Mouse (Mus musculus) limb, embryonic 15.5 days (tissue): Measurements from ENCODE around the gene Hist2h3c1. TPM values are rescaled to one million over a fixed set of nuclear protein-coding genes. Genes with fewer than 3 reads are reported as not detected.
A peak's percentile ranks its signal among the peaks of the same experiment; 100 is the strongest.
"Not testable (repeated sequence)": the region's sequence is repeated elsewhere in the genome, so short reads cannot be mapped to it uniquely, and the experiment has no call there.

Experiments
- ATAC-seq: fragments of 200-750 bp; cut with Nextera tagmentation; 2 replicates; pipeline ENCODE4 v1.8.0; 2017; ENCODE audit warnings: low read depth, moderate TSS enrichment; ENCODE audit not compliant: insufficient number of reproducible peaks, low FRiP score, low TSS enrichment
- H3K27ac ChIP-seq: fragments of 300-500 bp; sonication (generic); 2 replicates; pipeline ENCODE4 v1.5.1; 2015; ENCODE audit warnings: moderate library complexity, mild to moderate bottlenecking, inconsistent platforms
- H3K27me3 ChIP-seq: fragments of 300-500 bp; sonication (generic); 2 replicates; pipeline ENCODE4 v1.6.1; 2015; ENCODE audit warnings: inconsistent platforms
- H3K36me3 ChIP-seq: fragments of 300-500 bp; sonication (generic); 2 replicates; pipeline ENCODE4 v1.6.1; 2015; ENCODE audit warnings: inconsistent platforms
- H3K4me1 ChIP-seq: fragments of 300-500 bp; sonication (generic); 2 replicates; pipeline ENCODE4 v1.6.1; 2015; ENCODE audit warnings: inconsistent platforms
- H3K4me2 ChIP-seq: fragments of 300-500 bp; sonication (generic); 2 replicates; pipeline ENCODE4 v1.6.1; 2015; ENCODE audit warnings: mild to moderate bottlenecking, inconsistent platforms
- H3K4me3 ChIP-seq: fragments of 300-500 bp; sonication (generic); 2 replicates; pipeline ENCODE4 v1.5.1; 2015; ENCODE audit warnings: mild to moderate bottlenecking, inconsistent platforms
- H3K9ac ChIP-seq: fragments of 300-500 bp; sonication (generic); 2 replicates; pipeline ENCODE4 v1.6.1; 2015; ENCODE audit warnings: inconsistent platforms
- H3K9me3 ChIP-seq: fragments of 300-500 bp; sonication (generic); 2 replicates; pipeline ENCODE4 v1.6.1; 2016; ENCODE audit warnings: inconsistent platforms
- WGBS: fragments of 180-500 bp; shearing (Covaris S2); methylation state at CpG from one replicate; pipeline ENCODE4 v1.1.7; 2015; 5-methylcytosine and 5-hydroxymethylcytosine counted together
- polyA plus RNA-seq: library from polyadenylated mRNA; unstranded; fragments of >200 nt; fragmentation: Nextera tagmentation; extraction: Ambion mirVana; gene quantifications from 2 replicates; pipeline ENCODE4 v1.2.1, GENCODE M21; 2015

The Hist2h3c1 gene
- polyA plus RNA-seq, 1 experiment from 2014 or later: 0.13 TPM

DNA sequence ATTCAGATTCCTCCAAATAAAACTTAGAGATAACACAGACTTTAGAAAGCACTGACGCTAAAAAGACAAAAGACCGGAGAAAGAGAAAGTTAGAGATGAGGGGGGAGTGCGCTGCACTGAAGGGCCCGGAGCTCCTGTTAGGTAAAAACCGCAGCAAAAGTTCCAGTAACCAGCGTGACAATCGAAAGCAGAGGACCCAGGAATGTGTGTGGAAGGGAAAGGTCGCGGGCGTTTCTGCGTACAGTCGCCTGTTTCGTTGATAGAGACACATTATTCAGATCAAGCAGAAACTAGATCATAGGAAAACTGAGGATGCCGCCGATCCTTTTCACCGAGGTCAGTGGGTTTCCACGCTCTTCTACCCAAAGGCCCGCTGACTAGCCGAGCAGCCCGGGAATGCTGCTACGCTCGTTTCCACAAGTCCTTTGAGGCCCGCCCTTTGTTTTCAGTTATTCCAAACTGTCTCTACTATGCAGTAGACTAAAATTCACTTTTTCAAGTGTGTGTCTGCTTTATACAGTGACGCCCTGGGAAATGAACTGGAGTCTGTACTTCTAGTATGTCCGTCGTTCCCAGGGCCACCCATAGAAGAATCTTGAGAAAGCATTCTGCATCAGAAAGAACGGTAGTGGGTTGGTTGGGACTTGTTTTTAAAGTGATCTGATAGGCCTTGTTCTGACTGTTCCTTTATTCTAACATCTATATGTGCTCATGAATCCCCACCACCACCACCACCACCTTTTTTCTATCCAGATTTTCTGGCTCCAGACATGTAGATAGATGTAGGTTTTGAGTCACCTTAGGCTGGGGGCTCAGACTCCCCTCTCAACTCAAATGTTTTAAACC lies 17.3 kb downstream of the Hist2h3c1 start:
- Histone ChIP-seq H3K9ac (peak overlapping the region; percentile 40), H3K4me1 (peaks cover 27% of the 10 kb centered on the region), H3K27me3 (no peaks in the 10 kb centered on the region), H3K4me3 (peak overlapping the region; percentile 59), H3K27ac (peak overlapping the region; percentile 98), H3K36me3 (no peaks in the 10 kb centered on the region), H3K4me2 (peak overlapping the region; percentile 52), H3K9me3 (no peaks in the 10 kb centered on the region)
- ATAC-seq: no peak
- WGBS: 6% methylated on average over 27 of the region's 27 CpGs

DNA sequence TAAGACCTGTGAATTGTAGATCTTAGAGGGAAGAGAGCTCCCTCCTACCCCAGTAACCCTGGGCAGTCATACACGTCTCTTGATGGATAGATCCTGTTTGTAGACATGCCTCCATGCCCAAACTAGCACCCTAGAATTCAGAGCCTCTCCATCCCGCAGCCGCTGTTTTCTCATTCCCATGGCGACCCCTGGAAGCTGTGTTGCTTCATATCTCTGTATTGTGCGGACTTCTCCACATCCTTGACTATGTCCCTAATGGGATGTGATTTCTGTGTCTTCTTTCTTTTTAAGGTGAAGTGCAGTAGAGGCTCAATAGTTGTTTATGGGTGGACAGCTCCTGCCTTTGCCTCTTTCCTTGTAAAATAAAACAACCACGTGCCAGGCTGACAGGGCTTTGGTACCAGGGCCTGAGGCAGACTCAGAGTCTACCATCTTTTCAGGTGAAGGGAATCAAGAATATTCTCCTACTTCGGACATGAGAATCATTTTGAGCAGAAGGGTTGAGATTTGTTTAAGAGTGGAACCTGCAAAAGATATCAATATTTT lies 18.0 kb downstream of the Hist2h3c1 start:
- no peak for ATAC-seq
- H3K36me3 ChIP-seq: no peaks in the 10 kb centered on the region
- 71% methylated on average over 7 of the region's 7 CpGs for WGBS
- H3K27me3 ChIP-seq: no peaks in the 10 kb centered on the region
- H3K9ac ChIP-seq: peak overlapping the region; percentile 40; the same call in 1 of the 2 replicates
- peaks cover 27% of the 10 kb centered on the region for H3K4me1 ChIP-seq
- H3K9me3 ChIP-seq: no peaks in the 10 kb centered on the region
- H3K4me3 ChIP-seq: peak overlapping the region; percentile 59
- peak overlapping the region; percentile 52 for H3K4me2 ChIP-seq
- peak overlapping the region; percentile 98 for H3K27ac ChIP-seq

DNA sequence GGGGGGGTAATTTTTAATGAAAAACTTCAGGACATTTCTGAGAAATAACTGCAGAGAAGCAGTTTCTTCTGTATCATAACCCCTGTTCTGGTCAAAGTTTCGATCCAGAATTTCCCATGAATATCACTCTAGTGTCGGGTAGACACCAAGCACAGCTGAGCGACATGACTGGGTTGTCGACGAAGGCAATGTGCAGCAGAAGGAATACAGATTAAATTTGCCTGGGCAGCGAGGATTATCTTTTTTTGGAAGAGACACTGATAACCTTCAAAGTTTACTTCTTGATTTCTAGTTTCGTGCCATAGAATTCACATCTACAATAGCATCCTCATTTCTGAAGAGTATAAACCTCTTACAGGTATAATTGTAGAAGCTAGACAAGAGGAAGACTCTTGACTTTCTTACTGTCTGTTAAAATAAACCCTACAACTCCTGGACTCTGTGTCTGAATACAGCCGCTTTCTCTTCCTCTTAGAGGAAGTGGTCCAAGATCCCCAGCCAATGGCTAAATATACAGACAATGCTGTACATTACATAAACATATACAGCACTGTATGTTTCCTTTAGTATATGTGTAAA lies 19.7 kb downstream of the Hist2h3c1 start:
- Histone ChIP-seq H3K4me3 (no peak overlapping the region), H3K27ac (no peak overlapping the region), H3K36me3 (no peaks in the 10 kb centered on the region), H3K4me1 (peaks cover 31% of the 10 kb centered on the region), H3K9me3 (no peaks in the 10 kb centered on the region), H3K9ac (no peak overlapping the region), H3K27me3 (no peaks in the 10 kb centered on the region), H3K4me2 (no peak overlapping the region)
- no peak for ATAC-seq
- 92% methylated on average over 8 of the region's 8 CpGs for WGBS

DNA sequence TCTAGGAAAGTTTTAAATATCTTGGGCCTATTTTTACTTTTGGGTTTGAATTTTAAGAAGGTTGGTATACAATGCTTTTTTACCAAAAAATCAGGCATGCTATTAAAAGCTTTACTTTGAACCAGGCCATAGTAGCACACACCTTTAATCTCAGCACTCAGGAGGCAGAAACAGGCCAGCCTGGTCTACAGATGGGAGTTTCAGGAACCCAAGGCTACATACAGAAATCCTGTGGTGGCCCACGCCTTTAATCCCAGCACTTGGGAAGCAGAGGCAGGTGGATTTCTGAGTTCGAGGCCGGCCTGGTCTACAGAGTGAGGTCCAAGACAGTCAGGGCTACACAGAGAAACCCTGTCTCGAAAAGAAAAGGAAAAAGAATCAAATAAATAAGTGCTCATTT lies 21.1 kb downstream of the Hist2h3c1 start:
- Histone ChIP-seq H3K4me2 (peak overlapping the region; percentile 47; the same call in 1 of the 2 replicates), H3K27ac (peak overlapping the region; percentile 92), H3K9ac (no peak overlapping the region), H3K4me3 (no peak overlapping the region), H3K27me3 (no peaks in the 10 kb centered on the region), H3K4me1 (peaks cover 21% of the 10 kb centered on the region), H3K36me3 (no peaks in the 10 kb centered on the region), H3K9me3 (no peaks in the 10 kb centered on the region)
- WGBS: 83% methylated on average over 4 of the region's 4 CpGs
- no peak for ATAC-seq

GRCm38 (mm10) chr3:96268051-96268775 lies 21.7 kb downstream of the Hist2h3c1 start, which contains the start of gene Hist2h3b:
Hist2h3b (plus strand) TSS chr3:96268654.
- Histone ChIP-seq H3K4me1 (peaks cover 20% of the 10 kb centered on the region), H3K27me3 (no peaks in the 10 kb centered on the region), H3K4me2 (peak within 1 kb of the TSS; percentile 80), H3K4me3 (peak within 1 kb of the TSS; percentile 52), H3K9ac (0 out of 2 replicates have a peak within 1 kb of the TSS, but pooled peaks have one; percentile 20), H3K9me3 (no peaks in the 10 kb centered on the region), H3K36me3 (no peaks in the 10 kb centered on the region), H3K27ac (peak within 1 kb of the TSS; percentile 96)
- WGBS: 19% methylated on average over 30 of the region's 30 CpGs
- peak; percentile 69 for ATAC-seq

DNA sequence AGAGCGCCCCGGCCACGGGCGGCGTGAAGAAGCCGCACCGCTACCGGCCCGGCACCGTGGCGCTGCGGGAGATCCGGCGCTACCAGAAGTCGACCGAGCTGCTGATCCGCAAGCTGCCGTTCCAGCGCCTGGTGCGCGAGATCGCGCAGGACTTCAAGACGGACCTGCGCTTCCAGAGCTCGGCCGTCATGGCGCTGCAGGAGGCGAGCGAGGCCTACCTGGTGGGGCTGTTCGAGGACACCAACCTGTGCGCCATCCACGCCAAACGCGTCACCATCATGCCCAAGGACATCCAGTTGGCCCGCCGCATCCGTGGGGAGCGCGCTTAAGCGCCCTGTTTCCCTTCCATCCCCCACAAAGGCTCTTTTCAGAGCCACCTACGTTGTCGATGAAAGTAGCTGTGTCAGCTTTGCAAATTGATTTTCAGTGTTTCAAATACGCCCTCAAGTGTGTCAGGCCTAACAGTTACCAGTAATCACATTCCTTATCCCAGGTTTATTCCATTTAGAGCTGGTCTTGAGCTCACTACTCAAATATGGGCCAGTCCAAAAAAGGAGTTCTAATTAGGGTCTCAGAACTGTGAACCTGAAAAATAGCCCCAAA lies 22.4 kb downstream of the Hist2h3c1 start:
- H3K4me1 ChIP-seq: peaks cover 19% of the 10 kb centered on the region
- 0% methylated on average over 12 of the region's 44 CpGs for WGBS
- H3K4me3 ChIP-seq: peak overlapping the region; percentile 52
- peak; percentile 7; the same call in 1 of the 2 replicates for ATAC-seq
- 0 out of 2 replicates have a peak overlapping the region, but pooled peaks have one; percentile 20 for H3K9ac ChIP-seq
- H3K36me3 ChIP-seq, H3K27me3 ChIP-seq, H3K9me3 ChIP-seq: not testable (repeated sequence)
- H3K27ac ChIP-seq: peak overlapping the region; percentile 96
- peak overlapping the region; percentile 60 for H3K4me2 ChIP-seq

DNA sequence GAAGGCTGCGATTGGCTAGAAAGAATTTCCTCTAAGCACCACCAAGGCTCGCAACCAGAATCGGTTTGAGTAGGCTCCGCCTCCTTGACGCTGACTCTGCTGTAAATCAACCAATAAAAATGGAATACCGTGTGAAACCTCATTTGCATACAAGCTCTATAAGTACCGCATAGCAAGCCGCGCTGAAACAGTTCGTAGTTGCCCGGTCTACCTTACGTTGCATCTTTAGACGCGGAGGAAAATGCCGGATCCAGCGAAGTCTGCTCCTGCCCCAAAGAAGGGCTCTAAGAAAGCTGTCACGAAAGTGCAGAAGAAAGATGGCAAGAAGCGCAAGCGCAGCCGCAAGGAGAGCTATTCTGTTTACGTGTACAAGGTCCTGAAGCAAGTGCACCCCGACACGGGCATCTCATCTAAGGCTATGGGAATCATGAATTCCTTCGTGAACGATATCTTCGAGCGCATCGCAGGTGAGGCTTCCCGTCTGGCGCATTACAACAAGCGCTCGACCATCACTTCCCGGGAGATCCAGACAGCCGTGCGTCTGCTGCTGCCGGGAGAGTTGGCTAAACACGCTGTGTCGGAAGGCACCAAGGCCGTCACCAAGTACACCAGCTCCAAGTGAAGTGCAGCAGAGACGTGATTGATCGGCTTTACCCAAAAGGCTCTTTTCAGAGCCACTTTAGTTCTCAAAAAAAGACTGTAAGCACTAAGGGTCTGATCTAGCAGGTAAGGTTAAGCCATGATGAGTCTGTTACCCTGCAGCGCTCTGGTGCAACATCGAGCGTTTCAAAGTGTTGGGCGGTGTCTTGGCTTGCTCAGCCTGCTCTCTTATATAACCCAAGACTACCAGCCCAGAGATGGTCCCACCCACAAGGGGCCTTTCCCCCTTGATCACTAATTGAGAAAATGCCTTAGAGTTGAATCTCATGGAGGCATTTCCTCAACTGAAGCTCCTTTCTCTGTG lies 23.3 kb downstream of the Hist2h3c1 start, which contains the start of gene Hist2h2bb:
Hist2h2bb (plus strand) TSS at position 242 of the 964 bp plus-strand sequence.
- WGBS: under 1% methylated on average over 45 of the region's 45 CpGs
- H3K27ac ChIP-seq: peak within 1 kb of the TSS; percentile 96
- no peaks in the 10 kb centered on the region for H3K9me3 ChIP-seq
- no peaks in the 10 kb centered on the region for H3K27me3 ChIP-seq
- peak within 1 kb of the TSS; percentile 80 for H3K4me2 ChIP-seq
- H3K36me3 ChIP-seq: no peaks in the 10 kb centered on the region
- H3K4me1 ChIP-seq: peaks cover 11% of the 10 kb centered on the region; the same call in 1 of the 2 replicates
- ATAC-seq: peak; percentile 95
- peak within 1 kb of the TSS; percentile 44 for H3K9ac ChIP-seq
- peak within 1 kb of the TSS; percentile 52 for H3K4me3 ChIP-seq

GRCm38 (mm10) chr3:96273591-96274465 lies 27.3 kb downstream of the Hist2h3c1 start:
- Histone ChIP-seq H3K27ac (no peak overlapping the region), H3K27me3 (no peaks in the 10 kb centered on the region), H3K4me1 (peaks cover 8% of the 10 kb centered on the region; the same call in 1 of the 2 replicates), H3K4me3 (no peak overlapping the region), H3K4me2 (no peak overlapping the region), H3K9me3 (no peaks in the 10 kb centered on the region), H3K9ac (no peak overlapping the region), H3K36me3 (no peaks in the 10 kb centered on the region)
- no peak for ATAC-seq
- WGBS: 88% methylated on average over 17 of the region's 17 CpGs

- H3K4me2 ChIP-seq: peak overlapping the region; percentile 85
- H3K27ac ChIP-seq: peak overlapping the region; percentile 83
- H3K9ac ChIP-seq: peak overlapping the region; percentile 53; the same call in 1 of the 2 replicates
- no peak; the same call in 1 of the 2 replicates for ATAC-seq
- H3K9me3 ChIP-seq: no peaks in the 10 kb centered on the region
- no peaks in the 10 kb centered on the region for H3K36me3 ChIP-seq
- H3K4me1 ChIP-seq: peaks cover 4% of the 10 kb centered on the region; the same call in 1 of the 2 replicates
- peaks cover 4% of the 10 kb centered on the region; the same call in 1 of the 2 replicates for H3K27me3 ChIP-seq
- H3K4me3 ChIP-seq: peak overlapping the region; percentile 56
- WGBS: 15% methylated on average over 8 of the region's 8 CpGs
Measured at GRCm38 (mm10) chr3:96277428-96277799, 30.9 kb downstream of the Hist2h3c1 start.
